Mouse (Mus musculus) lung, embryonic 16.5 days (tissue): ENCODE measurements around the gene Rpl10a. TPM values are rescaled to one million over a fixed set of nuclear protein-coding genes. Genes with fewer than 3 reads are reported as not detected.

Experiments
- ATAC-seq: fragments of 200-750 bp; cut with Nextera tagmentation; 2 replicates; pipeline ENCODE4 v1.8.0; 2017; ENCODE audit warnings: low read depth, mild to moderate bottlenecking, moderate library complexity
- H3K27ac ChIP-seq: fragments of 300-500 bp; sonication (generic); 2 replicates; pipeline ENCODE4 v1.5.1; 2014; ENCODE audit warnings: mild to moderate bottlenecking, control low read depth, low read length
- H3K27me3 ChIP-seq: fragments of 300-500 bp; sonication (generic); 2 replicates; pipeline ENCODE4 v1.6.1; 2014; ENCODE audit warnings: low read depth, low read length, mixed read lengths; ENCODE audit not compliant: control insufficient read depth, insufficient read depth
- H3K36me3 ChIP-seq: fragments of 300-500 bp; sonication (generic); 2 replicates; pipeline ENCODE4 v1.6.1; 2014; ENCODE audit warnings: low read length; ENCODE audit not compliant: control insufficient read depth, insufficient read depth
- H3K4me1 ChIP-seq: fragments of 300-500 bp; sonication (generic); replicated peaks from 2 replicates; pipeline ENCODE4 v1.6.1; 2014; ENCODE audit warnings: low read length, mixed read lengths; ENCODE audit not compliant: control insufficient read depth, insufficient read depth
- H3K4me2 ChIP-seq: fragments of 300-500 bp; sonication (generic); 2 replicates; pipeline ENCODE4 v1.6.1; 2014; ENCODE audit warnings: low read depth, low read length, control low read depth
- H3K4me3 ChIP-seq: fragments of 300-500 bp; sonication (generic); 2 replicates; pipeline ENCODE4 v1.5.1; 2014; ENCODE audit warnings: mild to moderate bottlenecking, low read length, control low read depth
- H3K9ac ChIP-seq: fragments of 300-500 bp; sonication (generic); 2 replicates; pipeline ENCODE4 v1.6.1; 2014; ENCODE audit warnings: low read length, control low read depth
- H3K9me3 ChIP-seq: fragments of 300-500 bp; sonication (generic); 2 replicates; pipeline ENCODE4 v1.6.1; 2016; ENCODE audit warnings: low read length; ENCODE audit not compliant: control insufficient read depth
- WGBS: fragments of 180-500 bp; shearing (Covaris S2); extraction: QIAGEN DNeasy Blood & Tissue Kit; methylation state at CpG from one replicate; pipeline ENCODE4 v1.1.7; 2014; 5-methylcytosine and 5-hydroxymethylcytosine counted together
- polyA plus RNA-seq: library from polyadenylated mRNA; unstranded; fragments of >200 nt; fragmentation: Nextera tagmentation; extraction: Ambion mirVana; gene quantifications from 2 replicates; pipeline ENCODE4 v1.2.1, GENCODE M21; 2015

Rpl10a gene
- polyA plus RNA-seq, 1 experiment from 2014 or later, result 635 TPM

DNA sequence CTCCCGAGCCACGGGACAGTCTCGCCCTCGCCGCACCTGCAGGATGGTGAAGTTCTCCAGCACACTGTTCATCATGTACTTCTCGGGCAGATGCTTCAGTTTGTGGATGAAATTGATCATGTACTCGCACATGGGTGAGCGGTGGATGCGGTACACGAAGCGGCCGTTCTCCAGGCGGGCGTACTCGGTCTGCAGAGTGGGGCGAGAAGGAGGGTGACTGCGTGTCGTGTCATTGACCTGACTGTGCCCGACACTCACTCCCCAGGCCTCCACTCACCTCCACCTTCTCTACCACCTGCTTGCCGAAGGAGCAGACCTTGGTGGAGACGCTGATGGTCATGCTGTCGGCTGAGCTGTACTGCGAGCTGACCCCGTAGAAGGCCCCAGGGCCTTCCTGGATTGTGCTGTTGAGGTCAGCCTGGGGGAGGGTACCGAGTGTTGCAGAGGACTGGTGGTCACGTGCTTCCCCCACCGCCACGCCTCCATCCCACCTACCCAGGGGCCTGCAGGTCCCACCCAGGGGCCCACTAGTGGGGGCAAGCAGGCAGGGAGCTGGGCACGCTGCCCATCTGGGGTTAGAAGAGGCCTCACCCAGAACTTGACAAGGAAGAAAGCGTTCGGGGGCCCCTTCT lies 4.8 kb downstream of the Rpl10a start:
- Histone ChIP-seq H3K9me3 (no peaks in the 10 kb centered on the region), H3K9ac (no peak overlapping the region), H3K36me3 (peaks cover 40% of the 10 kb centered on the region), H3K4me2 (no peak overlapping the region), H3K4me1 (peaks cover 23% of the 10 kb centered on the region), H3K27ac (peak overlapping the region; percentile 54), H3K27me3 (no peaks in the 10 kb centered on the region), H3K4me3 (no peak overlapping the region)
- 47% methylated on average over 31 of the region's 31 CpGs for WGBS
- ATAC-seq, result peak; percentile 11; the same call in 1 of the 2 replicates

DNA sequence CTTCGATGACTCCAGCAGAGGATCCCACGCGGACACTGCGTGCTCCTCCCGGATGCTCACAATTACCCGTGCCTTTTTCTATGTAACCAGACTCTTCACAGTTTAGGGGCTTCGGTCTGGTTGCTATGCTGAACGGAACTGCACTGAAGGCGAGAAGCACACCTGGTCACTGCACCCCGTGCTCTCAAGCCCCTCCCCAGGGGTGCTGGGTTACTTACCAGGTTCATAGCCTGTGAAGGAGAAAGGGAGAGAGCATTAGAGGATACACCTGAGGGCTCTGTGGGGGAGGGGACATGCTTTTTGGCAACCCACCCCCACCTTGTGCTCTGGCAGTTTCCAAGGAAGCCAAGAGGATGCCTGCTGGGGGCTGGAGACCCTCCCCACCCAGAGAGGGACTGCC lies 7.0 kb downstream of the Rpl10a start:
- H3K36me3 ChIP-seq, result peaks cover 45% of the 10 kb centered on the region
- no peak overlapping the region for H3K4me2 ChIP-seq
- no peak overlapping the region for H3K4me3 ChIP-seq
- 76% methylated on average over 10 of the region's 10 CpGs for WGBS
- no peak overlapping the region for H3K9ac ChIP-seq
- no peak overlapping the region for H3K27ac ChIP-seq
- peaks cover 16% of the 10 kb centered on the region for H3K4me1 ChIP-seq
- H3K27me3 ChIP-seq, result no peaks in the 10 kb centered on the region
- ATAC-seq, result no peak
- no peaks in the 10 kb centered on the region for H3K9me3 ChIP-seq

DNA sequence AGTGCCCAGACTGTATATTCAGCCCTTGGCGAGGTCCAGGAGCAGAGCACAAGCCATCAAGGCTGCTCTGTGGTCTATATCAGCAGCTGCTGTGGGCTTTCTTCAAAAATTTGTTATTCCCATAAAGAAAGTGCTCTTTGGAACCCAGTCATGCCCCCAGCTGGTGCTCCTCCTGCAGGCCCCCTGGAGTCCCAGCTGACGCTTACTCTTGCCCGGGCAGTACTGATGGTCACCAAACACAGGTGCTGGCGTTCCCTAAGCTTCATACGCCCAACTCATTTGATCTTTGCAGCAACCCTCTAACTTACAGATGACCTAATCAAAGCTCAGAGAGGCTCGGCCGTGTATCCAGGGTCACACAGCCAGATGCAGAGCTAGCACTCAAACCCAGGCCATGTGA lies 9.3 kb downstream of the Rpl10a start:
- 90% methylated on average over 7 of the region's 7 CpGs for WGBS
- ATAC-seq, result no peak
- H3K9me3 ChIP-seq, result no peaks in the 10 kb centered on the region
- no peaks in the 10 kb centered on the region for H3K27me3 ChIP-seq
- H3K4me1 ChIP-seq, result peaks cover 33% of the 10 kb centered on the region
- no peak overlapping the region for H3K4me2 ChIP-seq
- no peak overlapping the region for H3K9ac ChIP-seq
- no peak overlapping the region for H3K27ac ChIP-seq
- no peak overlapping the region for H3K4me3 ChIP-seq
- H3K36me3 ChIP-seq, result peaks cover 36% of the 10 kb centered on the region

DNA sequence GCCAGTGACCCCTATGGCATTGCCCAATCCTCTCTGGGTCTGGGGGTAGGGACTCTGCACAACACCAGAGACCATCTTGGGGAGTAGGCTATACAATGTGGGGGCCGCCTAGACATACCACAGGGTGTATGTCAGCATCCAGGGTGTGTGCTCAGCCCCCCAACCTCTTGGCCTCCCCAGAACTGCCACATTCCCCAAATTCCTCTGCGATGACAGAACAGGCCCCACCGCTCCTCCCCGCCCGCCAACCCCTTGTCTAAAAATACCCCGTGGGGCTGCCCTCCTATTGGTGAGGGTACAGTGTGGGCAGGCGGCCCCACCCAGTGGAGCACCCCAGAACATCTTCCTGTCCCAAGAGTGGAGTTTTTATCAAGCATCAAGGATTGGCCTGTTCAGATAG lies 12.3 kb downstream of the Rpl10a start:
- Histone ChIP-seq H3K9me3 (no peaks in the 10 kb centered on the region), H3K4me1 (peaks cover 42% of the 10 kb centered on the region), H3K36me3 (peaks cover 29% of the 10 kb centered on the region), H3K4me2 (peak overlapping the region; percentile 61), H3K27me3 (no peaks in the 10 kb centered on the region), H3K4me3 (peak overlapping the region; percentile 32), H3K9ac (peak overlapping the region; percentile 63), H3K27ac (peak overlapping the region; percentile 93)
- ATAC-seq, result peak; percentile 37
- 46% methylated on average over 7 of the region's 7 CpGs for WGBS

DNA sequence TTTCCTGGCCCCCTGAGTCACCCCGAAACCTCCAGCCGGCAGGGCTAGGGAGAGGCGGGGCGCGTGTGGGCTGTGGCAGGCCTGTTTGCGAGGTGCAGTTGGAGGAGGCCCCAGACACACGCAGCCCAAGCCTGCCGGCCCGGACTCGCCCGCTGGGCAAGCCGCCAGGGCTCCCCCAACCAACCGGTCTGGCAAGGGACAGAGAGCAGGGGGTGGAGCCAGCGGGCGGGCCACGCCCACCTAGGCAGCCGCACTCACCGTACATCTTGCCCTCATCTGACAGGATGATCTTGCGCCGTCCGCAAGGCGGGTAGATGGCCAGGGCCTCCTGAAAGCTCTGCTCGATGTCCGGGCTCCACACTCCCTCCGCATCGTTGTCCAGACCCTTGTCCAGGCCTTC lies 12.8 kb downstream of the Rpl10a start:
- H3K4me2 ChIP-seq, result peak overlapping the region; percentile 61
- H3K4me3 ChIP-seq, result peak overlapping the region; percentile 32
- peak; percentile 87 for ATAC-seq
- no peaks in the 10 kb centered on the region for H3K27me3 ChIP-seq
- H3K9me3 ChIP-seq, result no peaks in the 10 kb centered on the region
- H3K9ac ChIP-seq, result peak overlapping the region; percentile 63
- H3K4me1 ChIP-seq, result peaks cover 47% of the 10 kb centered on the region
- H3K36me3 ChIP-seq, result peaks cover 24% of the 10 kb centered on the region
- H3K27ac ChIP-seq, result peak overlapping the region; percentile 93
- 3% methylated on average over 26 of the region's 26 CpGs for WGBS

DNA sequence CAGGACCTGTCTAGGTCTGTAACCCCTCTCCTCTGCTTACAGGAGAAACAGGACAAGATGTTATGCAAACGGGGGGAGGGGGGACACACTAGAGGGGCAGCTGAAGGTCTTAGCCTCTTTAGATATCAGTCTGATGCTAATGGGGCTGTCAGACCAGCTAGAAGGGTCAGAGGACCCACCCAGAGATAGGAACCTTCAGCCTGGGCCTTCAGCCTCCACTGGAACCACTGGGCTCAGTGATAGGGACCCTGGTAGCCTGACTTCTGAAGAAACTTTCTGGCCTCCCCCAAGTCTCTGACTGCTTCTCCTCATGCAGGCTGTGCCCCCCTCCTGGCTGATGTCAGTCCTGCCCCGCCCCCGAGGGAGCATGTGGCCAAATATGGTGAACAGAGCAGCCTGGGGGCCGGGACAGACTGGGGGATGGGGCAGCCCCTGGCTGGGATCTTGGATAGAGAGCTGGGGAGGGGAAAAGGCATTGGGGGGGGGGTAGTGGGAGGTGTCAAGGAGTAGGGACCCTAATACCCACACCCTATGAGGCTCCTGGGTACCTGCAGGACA lies 15.9 kb downstream of the Rpl10a start:
- Histone ChIP-seq H3K4me3 (no peak overlapping the region), H3K4me2 (no peak overlapping the region; the same call in 1 of the 2 replicates), H3K36me3 (peaks cover 11% of the 10 kb centered on the region), H3K9ac (peak overlapping the region; percentile 67), H3K27me3 (no peaks in the 10 kb centered on the region), H3K9me3 (no peaks in the 10 kb centered on the region), H3K27ac (peak overlapping the region; percentile 38), H3K4me1 (peaks cover 78% of the 10 kb centered on the region)
- WGBS, result 18% methylated on average over 4 of the region's 4 CpGs
- ATAC-seq, result no peak; the same call in 1 of the 2 replicates

DNA sequence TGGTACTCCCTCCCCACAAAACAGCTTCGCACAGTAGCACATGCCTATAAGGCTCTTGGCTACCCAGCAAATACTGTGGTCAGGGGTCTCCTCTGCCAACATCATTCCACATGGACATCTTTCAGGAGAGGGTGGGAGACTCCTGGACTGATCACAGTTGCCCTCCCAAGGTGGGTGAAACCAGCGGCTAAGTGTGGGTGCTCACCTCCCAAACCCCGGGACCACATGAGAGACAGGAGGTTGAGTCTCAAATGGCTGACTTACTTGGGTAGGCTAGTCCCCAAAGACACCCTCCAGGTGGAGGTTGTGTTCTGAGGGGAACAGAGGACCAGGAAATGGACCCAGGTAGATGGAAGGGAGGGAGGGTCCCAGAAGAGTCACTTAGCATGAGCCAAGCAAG lies 16.4 kb downstream of the Rpl10a start:
- no peak overlapping the region for H3K4me3 ChIP-seq
- H3K4me2 ChIP-seq, result peak overlapping the region; percentile 57
- peak overlapping the region; percentile 98 for H3K27ac ChIP-seq
- 51% methylated on average over 3 of the region's 3 CpGs for WGBS
- no peak for ATAC-seq
- H3K27me3 ChIP-seq, result no peaks in the 10 kb centered on the region
- peaks cover 78% of the 10 kb centered on the region for H3K4me1 ChIP-seq
- H3K36me3 ChIP-seq, result peaks cover 6% of the 10 kb centered on the region
- H3K9me3 ChIP-seq, result no peaks in the 10 kb centered on the region
- H3K9ac ChIP-seq, result peak overlapping the region; percentile 67

DNA sequence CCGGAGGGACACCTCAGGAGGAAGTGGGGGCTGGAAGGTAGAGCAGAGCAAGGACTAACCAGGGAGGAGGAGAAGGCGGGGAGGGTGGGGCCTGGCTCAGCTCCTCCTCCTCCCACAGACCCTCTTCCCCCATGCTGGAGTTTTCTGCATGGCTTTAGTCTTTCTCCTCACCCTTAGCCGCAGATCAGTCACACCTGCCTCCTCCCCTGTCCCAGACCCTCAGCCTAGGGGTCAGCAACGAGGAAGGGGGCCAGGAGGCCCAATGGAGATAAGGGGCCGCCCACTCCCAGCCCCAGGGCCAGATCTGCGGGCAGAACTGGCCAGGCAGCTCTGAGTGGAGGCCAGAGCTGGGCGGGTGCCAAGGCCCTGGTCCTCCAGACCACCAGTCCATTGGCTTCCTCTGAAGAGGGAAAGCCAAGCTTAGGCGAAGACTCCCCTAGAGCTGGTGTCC lies 17.0 kb downstream of the Rpl10a start:
- Histone ChIP-seq H3K4me3 (peak overlapping the region; percentile 32), H3K4me2 (peak overlapping the region; percentile 57), H3K36me3 (0 out of 2 replicates have a peak, but pooled peaks cover 2% of the 10 kb centered on the region), H3K27me3 (no peaks in the 10 kb centered on the region), H3K9me3 (no peaks in the 10 kb centered on the region), H3K27ac (peak overlapping the region; percentile 98), H3K9ac (peak overlapping the region; percentile 67), H3K4me1 (peaks cover 75% of the 10 kb centered on the region)
- 2% methylated on average over 6 of the region's 8 CpGs for WGBS
- peak; percentile 8 for ATAC-seq

DNA sequence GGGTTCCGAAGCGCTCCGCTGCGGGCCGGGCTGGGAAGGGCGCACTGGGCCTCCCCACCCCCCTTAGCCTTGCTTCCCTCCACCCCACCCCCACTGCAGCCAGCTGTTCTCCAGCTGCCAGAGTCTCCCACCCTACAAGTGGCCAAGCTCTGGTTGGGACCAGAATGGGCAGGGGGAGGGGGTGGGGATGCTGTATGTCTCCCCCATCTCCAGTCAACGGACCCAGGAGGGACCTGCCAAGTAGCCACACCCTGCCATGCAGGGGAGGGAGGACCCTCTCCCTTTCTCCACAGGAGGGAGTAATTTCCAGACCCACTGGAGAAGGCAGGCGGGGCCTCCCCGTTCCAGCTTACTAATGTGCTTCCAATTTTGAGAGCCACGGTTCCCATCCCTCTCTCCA lies 17.6 kb downstream of the Rpl10a start:
- peak overlapping the region; percentile 32 for H3K4me3 ChIP-seq
- peak overlapping the region; percentile 98 for H3K27ac ChIP-seq
- no peaks in the 10 kb centered on the region for H3K27me3 ChIP-seq
- ATAC-seq, result peak; percentile 12; the same call in 1 of the 2 replicates
- peak overlapping the region; percentile 67 for H3K9ac ChIP-seq
- H3K36me3 ChIP-seq, result 0 out of 2 replicates have a peak, but pooled peaks cover 2% of the 10 kb centered on the region
- 3% methylated on average over 10 of the region's 10 CpGs for WGBS
- no peaks in the 10 kb centered on the region for H3K9me3 ChIP-seq
- H3K4me2 ChIP-seq, result peak overlapping the region; percentile 57
- peaks cover 69% of the 10 kb centered on the region for H3K4me1 ChIP-seq
